Mouse (Mus musculus) lung, postnatal 36 days (tissue): Measurements from ENCODE around the gene Cdca8.
"Not testable (repeated sequence)": the region's sequence is repeated elsewhere in the genome, so short reads cannot be mapped to it uniquely, and the experiment has no call there.

Source experiments
- DNase-seq: peaks from one replicate; pipeline ENCODE4 v3.0.0; 2022; ENCODE audit warnings: mixed read lengths

Cdca8 gene

GRCm38 (mm10) chr4:124939211-124939610 lies at the start of gene Cdca8:
Cdca8 (minus strand) TSS chr4:124939311.
- DNase-seq, result not testable (repeated sequence)

GRCm38 (mm10) chr4:124988382-124988781 lies 49.3 kb upstream of the Cdca8 start:
- DNase-seq, result no peak

GRCm38 (mm10) chr4:124987711-124988097 lies 48.6 kb upstream of the Cdca8 start:
- DNase-seq, result no peak

- DNase-seq, result no peak
Observed at GRCm38 (mm10) chr4:124986739-124987710, 47.9 kb upstream of the Cdca8 start.

- DNase-seq, result peak; percentile 23
Observed at GRCm38 (mm10) chr4:124985671-124986602, 46.8 kb upstream of the Cdca8 start, which contains the start of gene Rspo1. Rspo1 (plus strand) TSS chr4:124986430.

- DNase-seq, result peak; percentile 19
Observed at GRCm38 (mm10) chr4:124984871-124985670, 46.0 kb upstream of the Cdca8 start.

- DNase-seq, result peak; percentile 20
Observed at GRCm38 (mm10) chr4:124983893-124984526, 44.9 kb upstream of the Cdca8 start.

- DNase-seq, result peak; percentile 76
Observed at GRCm38 (mm10) chr4:124978201-124978600, 39.1 kb upstream of the Cdca8 start.

- no peak for DNase-seq
Observed at GRCm38 (mm10) chr4:124973296-124973695, 34.2 kb upstream of the Cdca8 start.

GRCm38 (mm10) chr4:124972316-124972715 lies 33.2 kb upstream of the Cdca8 start:
- DNase-seq, result no peak

- no peak for DNase-seq
Observed at GRCm38 (mm10) chr4:124971094-124971493, 32.0 kb upstream of the Cdca8 start.

- DNase-seq, result no peak
Observed at GRCm38 (mm10) chr4:124970677-124971076, 31.6 kb upstream of the Cdca8 start.

GRCm38 (mm10) chr4:124970194-124970593 lies 31.1 kb upstream of the Cdca8 start:
- no peak for DNase-seq

- no peak for DNase-seq
Observed at GRCm38 (mm10) chr4:124969219-124969848, 30.2 kb upstream of the Cdca8 start.

- no peak for DNase-seq
Observed at GRCm38 (mm10) chr4:124968711-124969110, 29.6 kb upstream of the Cdca8 start.

- DNase-seq, result no peak
Observed at GRCm38 (mm10) chr4:124964912-124965599, 25.9 kb upstream of the Cdca8 start.

- DNase-seq, result no peak
Observed at GRCm38 (mm10) chr4:124962576-124962975, 23.5 kb upstream of the Cdca8 start.

- no peak for DNase-seq
Observed at GRCm38 (mm10) chr4:124960940-124961339, 21.8 kb upstream of the Cdca8 start.

GRCm38 (mm10) chr4:124959062-124959461 lies 20.0 kb upstream of the Cdca8 start:
- DNase-seq, result peak; percentile 54

GRCm38 (mm10) chr4:124957284-124957683 lies 18.2 kb upstream of the Cdca8 start:
- DNase-seq, result peak; percentile 33

- peak; percentile 67 for DNase-seq
Observed at GRCm38 (mm10) chr4:124953546-124953945, 14.4 kb upstream of the Cdca8 start.
